Mouse (Mus musculus): ENCODE measurements at regions not wholly inside any gene's neighbourhood (a gene's known extent, or its start where the extent isn't known, plus 50 kb on each side); places are given as distances from the start of the nearest gene placed in this dataset.

- DNase-seq (ENCODE audit: low read depth): no peak
These were observed 77.9 kb upstream of the Asb5 start for GRCm38 (mm10) chr8:54451323-54452021.

GRCm38 (mm10) chr8:54464977-54465376, 64.4 kb upstream of the Asb5 start:
- no peak for DNase-seq (ENCODE audit: low read depth)

GRCm38 (mm10) chr8:54465458-54466102, 63.8 kb upstream of the Asb5 start:
- DNase-seq (ENCODE audit: low read depth): no peak

All from fibroblast of lung, adult 2 months (primary cell).